Mouse (Mus musculus) embryonic fibroblast, embryonic 13.5 days (primary cell): ENCODE results near the gene Gm10320.

ENCODE experiments used
- CTCF ChIP-seq: IDR thresholded peaks from 2 replicates; pipeline ENCODE4 v1.5.1; 2011; ENCODE audit warnings: mild to moderate bottlenecking, control low read depth, low read length, moderate library complexity, borderline replicate concordance; ENCODE audit not compliant: insufficient read depth
- POLR2A ChIP-seq: IDR thresholded peaks from 2 replicates; pipeline ENCODE4 v1.6.1; 2011; ENCODE audit warnings: low read depth, mild to moderate bottlenecking, control low read depth, low read length, moderate library complexity

- no peak for TF ChIP-seq CTCF
- no peak for TF ChIP-seq POLR2A
Measured at GRCm38 (mm10) chr13:98476839-98477495, 14.8 kb downstream of the Gm10320 start.
